Mouse (Mus musculus): ENCODE results near the gene Chchd1. TPM values are rescaled to one million over a fixed set of nuclear protein-coding genes. Genes with fewer than 3 reads are reported as not detected.

The Chchd1 gene
- total and polyA plus RNA-seq, 3 experiments, result 66.8 to 126 (median 98.8) TPM

DNA sequence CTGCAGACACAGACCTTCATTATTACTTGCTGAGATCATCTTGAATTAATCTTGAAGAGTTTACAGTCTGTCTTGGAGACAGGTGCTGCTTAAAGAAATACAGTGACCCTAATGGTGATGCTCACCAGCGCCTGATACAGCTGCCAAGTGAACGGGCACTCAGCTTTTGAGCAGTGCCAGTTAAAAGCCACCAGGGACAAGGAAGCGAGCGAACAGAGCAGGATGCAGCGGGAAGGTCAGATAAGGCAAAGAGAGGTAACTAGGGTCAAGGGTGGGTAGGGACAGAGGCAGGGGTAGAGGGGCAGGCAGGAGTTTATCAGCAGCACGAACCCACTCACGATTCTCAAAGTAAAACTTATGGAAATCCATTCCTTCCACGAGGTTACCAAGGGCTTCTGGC, 35.7 kb downstream of the Chchd1 start:
- Histone ChIP-seq H3K36me3 (ENCODE audit: control insufficient read depth, insufficient read depth, low read length) (no peaks in the 10 kb centered on the region), H3K27me3 (ENCODE audit: control insufficient read depth, insufficient read depth, low read length) (no peaks in the 10 kb centered on the region), H3K27ac (no peak overlapping the region), H3K4me1 (ENCODE audit: control insufficient read depth, insufficient read depth, low read length) (peaks cover 5% of the 10 kb centered on the region), H3K4me3 (no peak overlapping the region), H3K79me2 (replicated peaks; ENCODE audit: control insufficient read depth, insufficient read depth, low read length) (peaks cover 3% of the 10 kb centered on the region; the same call in 1 of the 2 replicates), H3K9ac (ENCODE audit: low read depth, low read length) (no peak overlapping the region)
- no peak for TF ChIP-seq EP300 (IDR thresholded peaks at IDR 0.05; ENCODE audit: insufficient read depth, low read depth, low read length)
- WGBS, result 55% methylated on average over 8 of the region's 8 CpGs
- intact Hi-C loops (cut with DNase I), result loop anchor here (10.0 kb wide), 1 partner anchor 136 kb away; no protein-coding TSS in a partner anchor
- no peak for DNase-seq

GRCm38 (mm10) chr14:20741301-20741700, 38.5 kb downstream of the Chchd1 start:
- no peak for DNase-seq
- intact Hi-C loops (cut with DNase I), result no loop called here
- no peaks in the 10 kb centered on the region; the same call in 1 of the 2 replicates for H3K4me1 ChIP-seq (ENCODE audit: control insufficient read depth, insufficient read depth, low read length)
- peaks cover 5% of the 10 kb centered on the region for H3K36me3 ChIP-seq (ENCODE audit: control insufficient read depth, insufficient read depth, low read length)
- no peak for TF ChIP-seq CTCF (IDR thresholded peaks at IDR 0.05)
- TF ChIP-seq EP300 (IDR thresholded peaks at IDR 0.05; ENCODE audit: insufficient read depth, low read depth, low read length), result no peak
- no peak for TF ChIP-seq POLR2A (IDR thresholded peaks at IDR 0.05; ENCODE audit: insufficient read depth, low read depth, low read length)
- 86% methylated on average over 9 of the region's 9 CpGs for WGBS
- H3K4me3 ChIP-seq, result no peak overlapping the region
- no peaks in the 10 kb centered on the region for H3K27me3 ChIP-seq (ENCODE audit: control insufficient read depth, insufficient read depth, low read length)
- no peaks in the 10 kb centered on the region; the same call in 1 of the 2 replicates for H3K79me2 ChIP-seq (replicated peaks; ENCODE audit: control insufficient read depth, insufficient read depth, low read length)
- H3K9ac ChIP-seq (ENCODE audit: low read depth, low read length), result no peak overlapping the region
- no peak overlapping the region for H3K27ac ChIP-seq

- Histone ChIP-seq H3K27me3 (ENCODE audit: control insufficient read depth, insufficient read depth, low read length) (no peaks in the 10 kb centered on the region), H3K9ac (ENCODE audit: low read depth, low read length) (no peak overlapping the region), H3K79me2 (replicated peaks; ENCODE audit: control insufficient read depth, insufficient read depth, low read length) (no peaks in the 10 kb centered on the region; the same call in 1 of the 2 replicates), H3K4me1 (ENCODE audit: control insufficient read depth, insufficient read depth, low read length) (no peaks in the 10 kb centered on the region; the same call in 1 of the 2 replicates), H3K4me3 (no peak overlapping the region), H3K36me3 (ENCODE audit: control insufficient read depth, insufficient read depth, low read length) (peaks cover 5% of the 10 kb centered on the region), H3K27ac (no peak overlapping the region)
- intact Hi-C loops (cut with DNase I), result no loop called here
- WGBS, result 34% methylated on average over 3 of the region's 3 CpGs
- TF ChIP-seq EP300 (IDR thresholded peaks at IDR 0.05; ENCODE audit: insufficient read depth, low read depth, low read length) (no peak), CTCF (IDR thresholded peaks at IDR 0.05) (peak; percentile 21), POLR2A (IDR thresholded peaks at IDR 0.05; ENCODE audit: insufficient read depth, low read depth, low read length) (no peak)
- DNase-seq, result peak in 1 of 2 experiments; percentile 38
Measured at GRCm38 (mm10) chr14:20743614-20744013, 40.8 kb downstream of the Chchd1 start.

- H3K4me1 ChIP-seq (ENCODE audit: control insufficient read depth, insufficient read depth, low read length), result no peaks in the 10 kb centered on the region; the same call in 1 of the 2 replicates
- H3K4me3 ChIP-seq, result no peak overlapping the region
- no peaks in the 10 kb centered on the region; the same call in 1 of the 2 replicates for H3K79me2 ChIP-seq (replicated peaks; ENCODE audit: control insufficient read depth, insufficient read depth, low read length)
- peaks cover 5% of the 10 kb centered on the region for H3K36me3 ChIP-seq (ENCODE audit: control insufficient read depth, insufficient read depth, low read length)
- no peak for DNase-seq
- H3K27ac ChIP-seq, result no peak overlapping the region
- TF ChIP-seq POLR2A (IDR thresholded peaks at IDR 0.05; ENCODE audit: insufficient read depth, low read depth, low read length) (no peak), EP300 (IDR thresholded peaks at IDR 0.05; ENCODE audit: insufficient read depth, low read depth, low read length) (no peak), CTCF (IDR thresholded peaks at IDR 0.05) (peak; percentile 58)
- H3K9ac ChIP-seq (ENCODE audit: low read depth, low read length), result no peak overlapping the region
- 65% methylated on average over 3 of the region's 3 CpGs for WGBS
- H3K27me3 ChIP-seq (ENCODE audit: control insufficient read depth, insufficient read depth, low read length), result no peaks in the 10 kb centered on the region
- intact Hi-C loops (cut with DNase I), result no loop called here
Measured at GRCm38 (mm10) chr14:20746935-20747334, 44.1 kb downstream of the Chchd1 start.

- H3K4me3 ChIP-seq, result no peak overlapping the region
- H3K27ac ChIP-seq, result no peak overlapping the region
- WGBS, result 57% methylated on average over 4 of the region's 4 CpGs
- H3K27me3 ChIP-seq (ENCODE audit: control insufficient read depth, insufficient read depth, low read length), result no peaks in the 10 kb centered on the region
- no peak for TF ChIP-seq POLR2A (IDR thresholded peaks at IDR 0.05; ENCODE audit: insufficient read depth, low read depth, low read length)
- no peak for TF ChIP-seq CTCF (IDR thresholded peaks at IDR 0.05)
- no peak for TF ChIP-seq EP300 (IDR thresholded peaks at IDR 0.05; ENCODE audit: insufficient read depth, low read depth, low read length)
- H3K36me3 ChIP-seq (ENCODE audit: control insufficient read depth, insufficient read depth, low read length), result peaks cover 5% of the 10 kb centered on the region
- H3K79me2 ChIP-seq (replicated peaks; ENCODE audit: control insufficient read depth, insufficient read depth, low read length), result no peaks in the 10 kb centered on the region; the same call in 1 of the 2 replicates
- DNase-seq, result no peak
- no peak overlapping the region for H3K9ac ChIP-seq (ENCODE audit: low read depth, low read length)
- intact Hi-C loops (cut with DNase I), result no loop called here
- no peaks in the 10 kb centered on the region; the same call in 1 of the 2 replicates for H3K4me1 ChIP-seq (ENCODE audit: control insufficient read depth, insufficient read depth, low read length)
Measured at GRCm38 (mm10) chr14:20748388-20748787, 45.6 kb downstream of the Chchd1 start.

DNA sequence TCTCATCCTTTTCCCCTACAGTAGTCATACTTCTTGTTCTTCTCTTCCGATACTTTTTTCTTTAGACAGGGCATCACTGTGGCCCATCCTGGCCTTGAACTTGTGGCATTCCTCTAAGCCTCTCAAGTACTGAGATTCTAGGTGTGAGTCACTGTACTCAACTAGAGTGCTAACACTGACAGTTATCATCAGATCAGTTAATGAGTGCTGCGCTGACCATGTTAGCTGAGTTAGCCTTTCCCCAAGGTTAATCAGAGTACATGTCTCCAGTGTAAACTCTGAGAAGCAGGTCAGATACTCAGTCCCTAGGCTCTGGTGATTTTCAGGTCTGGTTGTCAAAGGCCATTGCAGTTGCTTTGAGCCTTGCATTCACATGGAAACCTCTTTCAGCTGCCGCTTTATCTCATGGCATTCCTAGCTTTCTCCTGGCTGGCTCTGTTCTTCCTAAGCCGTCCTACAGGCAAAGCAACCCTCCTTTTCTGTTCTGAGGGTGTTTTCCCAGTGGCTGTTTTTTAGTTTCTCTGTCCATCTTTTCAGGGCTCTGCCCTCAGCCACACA, 46.8 kb downstream of the Chchd1 start:
- H3K4me3 ChIP-seq, result no peak overlapping the region
- no peak overlapping the region for H3K27ac ChIP-seq

More for the DNA sequence above, 46.8 kb downstream of the Chchd1 start:
- DNase-seq, result peak in 1 of 2 experiments; percentile 10
- TF ChIP-seq EP300 (IDR thresholded peaks at IDR 0.05; ENCODE audit: insufficient read depth, low read depth, low read length) (no peak), CTCF (IDR thresholded peaks at IDR 0.05) (no peak), POLR2A (IDR thresholded peaks at IDR 0.05; ENCODE audit: insufficient read depth, low read depth, low read length) (no peak)
- H3K79me2 ChIP-seq (replicated peaks; ENCODE audit: control insufficient read depth, insufficient read depth, low read length), result no peaks in the 10 kb centered on the region
- no peaks in the 10 kb centered on the region for H3K27me3 ChIP-seq (ENCODE audit: control insufficient read depth, insufficient read depth, low read length)
- WGBS, result 71% methylated on average over 4 of the region's 4 CpGs
- H3K4me1 ChIP-seq (ENCODE audit: control insufficient read depth, insufficient read depth, low read length), result no peaks in the 10 kb centered on the region
- H3K36me3 ChIP-seq (ENCODE audit: control insufficient read depth, insufficient read depth, low read length), result no peaks in the 10 kb centered on the region
- intact Hi-C loops (cut with DNase I), result no loop called here
- no peak overlapping the region for H3K9ac ChIP-seq (ENCODE audit: low read depth, low read length)

Data from heart, adult 2 months (tissue).